Mouse (Mus musculus) MEL (cell line): ENCODE measurements around the gene Susd3.

Experiments
- CTCF ChIP-seq, 3 experiments: IDR thresholded peaks in 2 of 3; conservative IDR thresholded peaks in 1 of 3; 2 replicates each; pipeline ENCODE4 v1.5.1; 2011 to 2012; ENCODE audit warnings: low read length in 3 of 3, low read depth in 2 of 3, mild to moderate bottlenecking in 2 of 3, improper control_type of control experiment in 1 of 3, inconsistent platforms in 1 of 3, mixed read lengths in 1 of 3, moderate library complexity in 1 of 3; ENCODE audit not compliant: control insufficient read depth in 1 of 3, insufficient read depth in 1 of 3, poor library complexity in 1 of 3, severe bottlenecking in 1 of 3
- EP300 ChIP-seq, 2 experiments: IDR thresholded peaks; 2 replicates each; pipeline ENCODE4 v1.6.1; 2011; ENCODE audit warnings: improper control_type of control experiment in 2 of 2, low read length in 2 of 2, low read depth in 1 of 2, mild to moderate bottlenecking in 1 of 2
- GATA1 ChIP-seq: IDR thresholded peaks from 2 replicates; pipeline ENCODE4 v1.6.1; 2011; ENCODE audit warnings: low read depth, low read length, improper control_type of control experiment
- MYC ChIP-seq: IDR thresholded peaks from 2 replicates; pipeline ENCODE4 v1.6.1; 2011; ENCODE audit warnings: low read depth, mild to moderate bottlenecking, low read length, improper control_type of control experiment, moderate library complexity
- POLR2A ChIP-seq, 2 experiments: IDR thresholded peaks; 2 replicates each; pipeline ENCODE4 v1.6.1; 2011 to 2012; ENCODE audit warnings: low read length in 2 of 2, mild to moderate bottlenecking in 2 of 2, control low read depth in 1 of 2, improper control_type of control experiment in 1 of 2, low read depth in 1 of 2, moderate library complexity in 1 of 2; ENCODE audit not compliant: control insufficient read depth in 1 of 2, insufficient read depth in 1 of 2, poor library complexity in 1 of 2
- POLR2AphosphoS2 ChIP-seq: IDR thresholded peaks from 2 replicates; pipeline ENCODE4 v1.6.1; 2011; ENCODE audit warnings: low read length, improper control_type of control experiment
- POLR2AphosphoS5 ChIP-seq: IDR thresholded peaks from 2 replicates; pipeline ENCODE4 v1.6.1; 2012; ENCODE audit warnings: low read depth, borderline replicate concordance, mild to moderate bottlenecking, inconsistent platforms, low read length, moderate library complexity, mixed read lengths
- SMC3 ChIP-seq: IDR thresholded peaks from 2 replicates; pipeline ENCODE4 v1.6.1; 2011; ENCODE audit warnings: low read depth, low read length, improper control_type of control experiment
- USF1 ChIP-seq: IDR thresholded peaks from 2 replicates; pipeline ENCODE4 v1.6.1; 2014; ENCODE audit warnings: low read depth, mild to moderate bottlenecking, inconsistent platforms, low read length, improper control_type of control experiment, moderate library complexity
- ZNF384 ChIP-seq: IDR thresholded peaks from 2 replicates; pipeline ENCODE4 v1.6.1; 2012; ENCODE audit warnings: low read depth, mild to moderate bottlenecking, inconsistent platforms, low read length, improper control_type of control experiment

DNA sequence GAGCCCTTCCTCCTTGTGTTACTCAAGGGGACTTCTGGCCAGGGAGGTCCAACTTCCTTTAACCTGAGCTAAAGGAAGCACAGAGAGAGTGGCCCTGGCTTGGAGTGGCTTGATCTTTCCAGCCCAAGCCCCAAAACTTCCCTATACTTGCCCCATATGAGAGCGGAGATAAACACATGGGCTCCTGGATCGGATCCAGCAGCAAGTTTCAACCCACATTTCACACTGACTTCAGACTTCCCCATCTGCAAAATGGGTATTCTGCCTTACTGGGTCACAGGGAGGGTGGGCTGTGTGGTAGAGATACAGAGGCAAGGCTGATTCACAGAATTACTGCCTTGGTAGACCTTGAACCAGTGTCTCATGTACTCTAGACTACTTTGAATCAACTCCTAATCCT is 5.0 kb downstream of the Susd3 start:
- TF ChIP-seq POLR2AphosphoS2 (no peak), POLR2A (IDR thresholded peaks at IDR 0.05; ENCODE audit: control insufficient read depth in 1 of 2, insufficient read depth in 1 of 2, low read depth in 1 of 2, low read length in 2 of 2, poor library complexity in 1 of 2) (no peak; a peak in 1 of 4 replicates), SMC3 (no peak), CTCF (IDR thresholded peaks at IDR 0.05 in 2 of 3, conservative IDR thresholded peaks at IDR 0.05 in 1 of 3; ENCODE audit: control insufficient read depth in 1 of 3, insufficient read depth in 1 of 3, low read depth in 2 of 3, low read length in 3 of 3, poor library complexity in 1 of 3, severe bottlenecking in 1 of 3) (no peak), EP300 (IDR thresholded peaks at IDR 0.05; ENCODE audit: low read depth in 1 of 2, low read length in 2 of 2) (peak; percentile 75 to 86), ZNF384 (no peak), USF1 (no peak), POLR2AphosphoS5 (no peak), GATA1 (peak; percentile 84), MYC (peak; percentile 87; the same call in 1 of the 2 replicates)
